Mouse (Mus musculus) hindbrain, embryonic 16.5 days (tissue): Measurements from ENCODE around the gene Trim63. TPM values are rescaled to one million over a fixed set of nuclear protein-coding genes. Genes with fewer than 3 reads are reported as not detected.

Experiments used
- ATAC-seq: fragments of 200-750 bp; cut with Nextera tagmentation; 2 replicates; pipeline ENCODE4 v1.8.0; 2017; ENCODE audit warnings: moderate TSS enrichment, moderate library complexity
- H3K27ac ChIP-seq: fragments of 300-500 bp; sonication (generic); 2 replicates; pipeline ENCODE4 v1.5.1; 2014; ENCODE audit warnings: low read depth, mild to moderate bottlenecking, control low read depth, low read length, moderate library complexity
- H3K27me3 ChIP-seq: fragments of 300-500 bp; sonication (generic); replicated peaks from 2 replicates; pipeline ENCODE4 v1.6.1; 2014; ENCODE audit warnings: low read length; ENCODE audit not compliant: control insufficient read depth, insufficient read depth
- H3K36me3 ChIP-seq: fragments of 300-500 bp; sonication (generic); 2 replicates; pipeline ENCODE4 v1.6.1; 2014; ENCODE audit warnings: mild to moderate bottlenecking, low read length, moderate library complexity, mixed read lengths; ENCODE audit not compliant: control insufficient read depth, insufficient read depth
- H3K4me1 ChIP-seq: fragments of 300-500 bp; sonication (generic); 2 replicates; pipeline ENCODE4 v1.6.1; 2014; ENCODE audit warnings: low read depth, low read length; ENCODE audit not compliant: control insufficient read depth, insufficient read depth
- H3K4me2 ChIP-seq: fragments of 300-500 bp; sonication (generic); 2 replicates; pipeline ENCODE4 v1.6.1; 2014; ENCODE audit warnings: mild to moderate bottlenecking, low read length, control low read depth, moderate library complexity
- H3K4me3 ChIP-seq: fragments of 300-500 bp; sonication (generic); 2 replicates; pipeline ENCODE4 v1.5.1; 2014; ENCODE audit warnings: mild to moderate bottlenecking, low read length, control low read depth, moderate library complexity
- H3K9ac ChIP-seq: fragments of 300-500 bp; sonication (generic); 2 replicates; pipeline ENCODE4 v1.6.1; 2014; ENCODE audit warnings: low read depth, mild to moderate bottlenecking, control low read depth, low read length, moderate library complexity
- H3K9me3 ChIP-seq: fragments of 300-500 bp; sonication (generic); 2 replicates; pipeline ENCODE4 v1.6.1; 2014; ENCODE audit warnings: mild to moderate bottlenecking, low read length, moderate library complexity; ENCODE audit not compliant: control insufficient read depth
- WGBS: fragments of 180-500 bp; shearing (Covaris S2); extraction: QIAGEN DNeasy Blood & Tissue Kit; methylation state at CpG from one replicate; pipeline ENCODE4 v1.1.7; 2014; 5-methylcytosine and 5-hydroxymethylcytosine counted together
- polyA plus RNA-seq: library from polyadenylated mRNA; unstranded; fragments of >200 nt; fragmentation: Nextera tagmentation; extraction: Ambion mirVana; gene quantifications from 2 replicates; pipeline ENCODE4 v1.2.1, GENCODE M21; 2015

The Trim63 gene
- polyA plus RNA-seq, 1 experiment from 2014 or later: 1.2 TPM

DNA sequence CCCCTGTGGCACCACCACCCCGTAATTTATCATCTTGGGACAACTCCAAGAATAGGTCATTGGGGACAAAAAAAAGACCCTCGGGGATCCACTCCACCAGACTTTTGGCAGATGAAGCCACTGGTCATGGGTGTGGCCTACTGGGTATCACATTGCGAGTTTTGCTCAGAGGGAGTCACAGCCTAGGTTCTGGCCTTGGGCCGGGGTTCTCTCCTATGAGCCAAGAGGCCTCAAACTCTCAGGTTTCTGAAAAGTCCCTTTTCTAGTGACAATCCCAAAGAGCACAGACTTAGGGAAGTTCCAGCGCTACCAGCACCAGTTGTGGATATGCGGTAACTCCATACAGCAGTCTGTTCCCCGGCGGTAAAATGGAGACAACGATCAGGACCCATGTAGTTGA, 4.3 kb upstream of the Trim63 start:
- Histone ChIP-seq H3K4me2 (no peak overlapping the region), H3K4me1 (peaks cover 5% of the 10 kb centered on the region), H3K4me3 (no peak overlapping the region), H3K27ac (no peak overlapping the region), H3K9me3 (peaks cover 2% of the 10 kb centered on the region; the same call in 1 of the 2 replicates), H3K36me3 (no peaks in the 10 kb centered on the region), H3K27me3 (no peaks in the 10 kb centered on the region), H3K9ac (no peak overlapping the region)
- WGBS: 87% methylated on average over 9 of the region's 9 CpGs
- ATAC-seq: no peak

- no peak for ATAC-seq
- 89% methylated on average over 9 of the region's 9 CpGs for WGBS
- Histone ChIP-seq H3K4me3 (no peak overlapping the region), H3K36me3 (no peaks in the 10 kb centered on the region), H3K4me2 (no peak overlapping the region), H3K9me3 (peaks cover 2% of the 10 kb centered on the region; the same call in 1 of the 2 replicates), H3K27me3 (no peaks in the 10 kb centered on the region), H3K9ac (no peak overlapping the region), H3K27ac (no peak overlapping the region), H3K4me1 (peaks cover 5% of the 10 kb centered on the region)
Measured at GRCm38 (mm10) chr4:134311784-134312183, 3.1 kb upstream of the Trim63 start.

DNA sequence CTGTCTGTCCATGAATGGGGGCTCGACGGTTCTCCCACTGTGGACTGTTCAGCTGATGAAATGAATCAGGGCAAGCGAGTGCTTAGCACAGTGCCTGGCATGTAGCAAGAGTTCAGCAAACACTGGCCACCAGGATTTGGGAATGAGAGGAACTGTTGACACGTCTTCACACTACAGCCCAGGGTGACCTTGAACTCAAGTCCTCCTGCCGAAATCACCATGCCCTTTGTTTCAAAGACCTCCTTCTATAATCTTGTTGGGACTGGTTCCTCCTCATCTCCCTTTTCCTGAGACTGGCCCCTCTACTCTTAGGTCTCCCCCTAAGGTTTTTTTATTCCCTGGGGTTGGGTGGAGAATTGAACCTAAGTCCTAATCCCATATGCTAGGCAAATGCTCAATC, 2.6 kb upstream of the Trim63 start:
- H3K9me3 ChIP-seq: peaks cover 2% of the 10 kb centered on the region; the same call in 1 of the 2 replicates
- WGBS: 100% methylated on average over 5 of the region's 5 CpGs
- H3K9ac ChIP-seq: no peak overlapping the region
- peaks cover 3% of the 10 kb centered on the region for H3K4me1 ChIP-seq
- H3K4me3 ChIP-seq: no peak overlapping the region
- H3K4me2 ChIP-seq: no peak overlapping the region
- no peaks in the 10 kb centered on the region for H3K36me3 ChIP-seq
- ATAC-seq: no peak
- H3K27me3 ChIP-seq: no peaks in the 10 kb centered on the region
- no peak overlapping the region for H3K27ac ChIP-seq

DNA sequence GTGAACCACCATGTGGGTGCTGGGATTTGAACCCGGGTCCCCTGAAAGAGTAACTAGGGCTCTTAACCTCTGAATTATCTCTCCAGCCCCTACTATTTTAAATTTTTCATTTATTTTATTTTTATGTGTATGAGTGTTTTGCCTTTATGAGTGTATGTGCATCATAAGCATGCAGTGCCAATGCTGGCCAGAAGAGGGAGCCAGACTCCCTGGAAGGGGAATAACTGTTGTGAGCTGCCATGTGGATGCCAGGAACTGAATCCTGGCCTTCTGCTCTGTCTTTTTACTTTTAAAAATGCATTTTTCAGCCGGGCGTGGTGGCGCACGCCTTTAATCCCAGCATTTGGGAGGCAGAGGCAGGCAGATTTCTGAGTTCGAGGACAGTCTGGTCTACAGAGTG, 2.0 kb upstream of the Trim63 start:
- H3K4me1 ChIP-seq: no peaks in the 10 kb centered on the region
- H3K9me3 ChIP-seq: peaks cover 2% of the 10 kb centered on the region; the same call in 1 of the 2 replicates
- H3K27ac ChIP-seq: no peak overlapping the region
- no peak overlapping the region for H3K9ac ChIP-seq
- H3K36me3 ChIP-seq: no peaks in the 10 kb centered on the region
- H3K27me3 ChIP-seq: no peaks in the 10 kb centered on the region
- H3K4me3 ChIP-seq: no peak overlapping the region
- no peak overlapping the region for H3K4me2 ChIP-seq
- ATAC-seq: no peak
- 94% methylated on average over 6 of the region's 6 CpGs for WGBS

- H3K9me3 ChIP-seq: peaks cover 2% of the 10 kb centered on the region; the same call in 1 of the 2 replicates
- WGBS: 70% methylated on average over 4 of the region's 4 CpGs
- no peaks in the 10 kb centered on the region for H3K36me3 ChIP-seq
- H3K4me3 ChIP-seq: no peak overlapping the region
- no peaks in the 10 kb centered on the region for H3K4me1 ChIP-seq
- H3K4me2 ChIP-seq: no peak overlapping the region
- H3K27me3 ChIP-seq: no peaks in the 10 kb centered on the region
- H3K9ac ChIP-seq: no peak overlapping the region
- H3K27ac ChIP-seq: no peak overlapping the region
- no peak for ATAC-seq
Measured at GRCm38 (mm10) chr4:134314081-134314655, 752 bp upstream of the Trim63 start.

- Histone ChIP-seq H3K4me1 (no peaks in the 10 kb centered on the region), H3K36me3 (no peaks in the 10 kb centered on the region), H3K9ac (no peak overlapping the region), H3K4me3 (no peak overlapping the region), H3K27me3 (no peaks in the 10 kb centered on the region), H3K4me2 (no peak overlapping the region), H3K9me3 (peaks cover 2% of the 10 kb centered on the region; the same call in 1 of the 2 replicates), H3K27ac (no peak overlapping the region)
- 83% methylated on average over 9 of the region's 9 CpGs for WGBS
- ATAC-seq: no peak
Measured at GRCm38 (mm10) chr4:134315470-134315869, 550 bp downstream of the Trim63 start.

DNA sequence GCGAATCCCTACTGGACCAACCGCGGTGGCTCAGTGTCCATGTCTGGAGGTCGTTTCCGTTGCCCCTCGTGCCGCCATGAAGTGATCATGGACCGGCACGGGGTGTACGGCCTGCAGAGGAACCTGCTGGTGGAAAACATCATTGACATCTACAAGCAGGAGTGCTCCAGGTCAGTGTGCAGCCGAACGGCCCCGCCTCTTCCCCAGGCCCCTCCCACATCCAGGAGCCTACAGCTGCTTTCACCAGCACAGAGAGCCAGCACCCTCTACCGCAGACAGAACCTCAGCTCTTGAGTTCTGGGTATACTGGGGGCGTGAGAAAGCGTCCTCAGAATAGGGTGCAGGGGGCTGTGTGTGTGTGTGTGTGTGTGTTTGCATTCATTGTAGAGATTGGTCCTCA, 1.5 kb downstream of the Trim63 start:
- Histone ChIP-seq H3K27ac (no peak overlapping the region), H3K27me3 (no peaks in the 10 kb centered on the region), H3K36me3 (no peaks in the 10 kb centered on the region), H3K9me3 (peaks cover 2% of the 10 kb centered on the region; the same call in 1 of the 2 replicates), H3K9ac (no peak overlapping the region), H3K4me1 (no peaks in the 10 kb centered on the region), H3K4me2 (no peak overlapping the region), H3K4me3 (no peak overlapping the region)
- 52% methylated on average over 16 of the region's 16 CpGs for WGBS
- ATAC-seq: no peak

DNA sequence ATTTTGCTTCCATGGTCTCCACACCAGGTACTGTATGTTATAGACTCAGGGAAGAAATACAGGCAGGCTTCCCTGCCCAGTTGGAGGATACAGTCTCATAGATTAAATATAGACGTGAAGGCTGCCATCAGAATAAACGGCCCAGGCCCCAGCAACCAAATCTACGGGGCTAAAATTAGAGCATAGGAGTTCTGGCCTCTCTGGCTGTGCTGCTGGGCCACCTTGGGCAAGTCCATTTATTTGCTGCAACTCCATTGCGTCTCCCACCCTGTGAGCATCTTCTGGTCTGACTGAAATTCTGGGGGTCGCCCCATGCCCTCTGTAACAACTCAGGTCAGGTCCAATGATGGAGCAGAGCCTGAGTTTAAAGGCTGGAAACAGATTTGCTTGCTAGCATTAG, 4.2 kb downstream of the Trim63 start:
- Histone ChIP-seq H3K4me2 (no peak overlapping the region), H3K27me3 (no peaks in the 10 kb centered on the region), H3K9me3 (no peaks in the 10 kb centered on the region), H3K9ac (no peak overlapping the region), H3K36me3 (no peaks in the 10 kb centered on the region), H3K4me1 (no peaks in the 10 kb centered on the region), H3K4me3 (no peak overlapping the region), H3K27ac (no peak overlapping the region)
- 89% methylated on average over 5 of the region's 5 CpGs for WGBS
- no peak for ATAC-seq

DNA sequence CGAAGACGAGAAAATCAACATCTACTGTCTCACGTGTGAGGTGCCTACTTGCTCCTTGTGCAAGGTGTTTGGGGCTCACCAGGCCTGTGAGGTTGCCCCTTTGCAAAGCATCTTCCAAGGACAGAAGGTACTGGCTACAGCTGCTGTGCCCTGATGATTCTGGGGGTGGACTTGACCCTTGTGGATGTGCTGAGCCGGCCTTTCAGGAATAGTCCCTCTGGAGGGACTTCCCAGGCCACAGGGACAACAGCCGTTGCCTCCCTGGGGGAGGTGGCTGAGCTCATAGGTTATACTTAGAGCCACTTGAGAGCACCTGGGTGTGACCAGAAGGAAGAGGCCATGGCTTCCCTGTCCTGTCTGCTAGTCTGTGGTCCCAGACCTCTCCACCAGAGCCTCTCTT, 4.8 kb downstream of the Trim63 start:
- H3K4me1 ChIP-seq: no peaks in the 10 kb centered on the region
- H3K27ac ChIP-seq: no peak overlapping the region
- no peak for ATAC-seq
- H3K4me3 ChIP-seq: no peak overlapping the region
- H3K9ac ChIP-seq: no peak overlapping the region
- no peak overlapping the region for H3K4me2 ChIP-seq
- H3K36me3 ChIP-seq: no peaks in the 10 kb centered on the region
- H3K9me3 ChIP-seq: no peaks in the 10 kb centered on the region
- WGBS: 66% methylated on average over 5 of the region's 5 CpGs
- H3K27me3 ChIP-seq: no peaks in the 10 kb centered on the region

GRCm38 (mm10) chr4:134321524-134321923, 6.6 kb downstream of the Trim63 start:
- no peak for ATAC-seq
- H3K9me3 ChIP-seq: no peaks in the 10 kb centered on the region
- H3K9ac ChIP-seq: no peak overlapping the region
- no peaks in the 10 kb centered on the region for H3K36me3 ChIP-seq
- no peak overlapping the region for H3K27ac ChIP-seq
- no peak overlapping the region for H3K4me2 ChIP-seq
- H3K27me3 ChIP-seq: no peaks in the 10 kb centered on the region
- H3K4me1 ChIP-seq: no peaks in the 10 kb centered on the region
- 70% methylated on average over 3 of the region's 3 CpGs for WGBS
- no peak overlapping the region for H3K4me3 ChIP-seq
